Mouse (Mus musculus) lung, postnatal 0 days (tissue): ENCODE data around the gene Akr1c13.

Experiments
- CTCF ChIP-seq: IDR thresholded peaks from 2 replicates; pipeline ENCODE4 v1.5.1; 2016; ENCODE audit warnings: antibody characterized with exemption, mild to moderate bottlenecking
- EP300 ChIP-seq: IDR thresholded peaks from 2 replicates; pipeline ENCODE4 v1.6.1; 2016; ENCODE audit warnings: antibody characterized with exemption, mild to moderate bottlenecking, control low read depth

GRCm38 (mm10) chr13:4211560-4212299 is 20.8 kb downstream of the Akr1c13 start:
- no peak for TF ChIP-seq EP300
- TF ChIP-seq CTCF: no peak
